Mouse (Mus musculus): ENCODE results near the gene Hist1h3g. TPM values are rescaled to one million over a fixed set of nuclear protein-coding genes. Genes with fewer than 3 reads are reported as not detected.

The Hist1h3g gene
- polyA plus RNA-seq, 1 experiment from 2014 or later, result 6.1 TPM

DNA sequence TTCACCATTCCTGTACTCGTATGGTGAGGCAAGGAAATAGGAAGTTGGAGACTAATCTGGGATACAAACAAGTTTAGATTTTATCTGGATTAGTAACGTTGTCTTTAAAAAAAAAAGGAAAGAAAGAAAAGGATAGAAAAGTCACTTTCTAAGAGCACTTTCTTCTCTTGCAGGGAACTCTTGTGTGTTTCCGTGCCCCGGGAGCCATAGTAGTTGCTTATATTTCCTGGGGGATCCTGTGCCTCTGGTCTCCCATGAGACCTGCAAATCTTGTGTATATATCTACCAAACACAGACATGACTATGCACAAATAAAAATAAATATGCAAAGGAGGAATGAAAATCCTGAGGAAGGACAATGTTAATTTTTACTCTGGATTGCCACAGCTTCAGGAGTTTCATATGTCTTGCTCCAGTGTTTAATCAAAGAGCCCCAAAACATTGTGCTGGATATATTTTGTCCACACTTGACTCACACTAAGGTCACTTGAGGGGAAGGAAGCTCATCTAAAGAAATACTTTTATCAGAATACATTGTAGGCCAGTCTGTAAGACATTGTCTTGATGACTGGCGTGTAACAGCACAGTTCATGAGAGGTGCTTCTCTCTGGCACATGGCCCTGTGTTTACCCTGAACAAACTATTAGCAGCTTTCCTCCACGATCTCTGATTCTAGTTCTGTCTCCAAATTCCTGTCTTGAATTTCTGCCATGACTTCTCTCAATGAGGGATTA lies 41.9 kb downstream of the Hist1h3g start:
- Histone ChIP-seq H3K4me3 (replicated peaks; ENCODE audit: low read length) (peak overlapping the region; percentile 52), H3K9ac (ENCODE audit: low read length) (peak overlapping the region; percentile 64), H3K4me2 (ENCODE audit: low read depth, low read length) (peak overlapping the region; percentile 78), H3K27ac (ENCODE audit: low read length) (peak overlapping the region; percentile 90), H3K36me3 (ENCODE audit: control insufficient read depth, insufficient read depth, low read length) (no peaks in the 10 kb centered on the region), H3K27me3 (ENCODE audit: control insufficient read depth, insufficient read depth, low read length) (no peaks in the 10 kb centered on the region), H3K9me3 (replicated peaks; ENCODE audit: control insufficient read depth, low read length) (no peaks in the 10 kb centered on the region), H3K4me1 (ENCODE audit: control insufficient read depth, insufficient read depth, low read length) (peaks cover 32% of the 10 kb centered on the region)
- WGBS, result 24% methylated on average over 6 of the region's 6 CpGs
- no peak for ATAC-seq (ENCODE audit: insufficient read depth, low FRiP score)

DNA sequence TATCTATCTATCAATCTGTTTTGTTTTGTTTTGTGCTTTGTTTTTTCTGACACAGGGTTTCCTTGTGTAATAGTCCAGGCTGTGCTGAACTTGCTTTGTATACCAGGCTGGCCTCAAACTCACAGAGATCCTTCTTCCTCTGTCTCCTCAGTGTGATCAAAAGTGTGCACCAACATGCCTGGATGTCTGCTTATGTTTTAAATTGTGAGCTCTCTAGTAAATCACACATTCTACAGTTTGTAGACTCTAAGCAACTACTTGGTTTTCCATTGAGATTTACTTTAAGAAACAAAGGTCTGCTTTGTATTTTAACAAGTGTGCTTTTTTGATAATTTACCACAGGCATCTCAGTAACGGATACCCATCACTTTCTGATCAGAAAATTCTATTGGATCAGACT lies 42.6 kb downstream of the Hist1h3g start:
- no peak overlapping the region for H3K4me3 ChIP-seq (replicated peaks; ENCODE audit: low read length)
- no peaks in the 10 kb centered on the region for H3K36me3 ChIP-seq (ENCODE audit: control insufficient read depth, insufficient read depth, low read length)
- H3K27me3 ChIP-seq (ENCODE audit: control insufficient read depth, insufficient read depth, low read length), result no peaks in the 10 kb centered on the region
- no peak overlapping the region for H3K27ac ChIP-seq (ENCODE audit: low read length)
- H3K4me2 ChIP-seq (ENCODE audit: low read depth, low read length), result no peak overlapping the region
- no peak for ATAC-seq (ENCODE audit: insufficient read depth, low FRiP score)
- 96% methylated on average over 1 of the region's 1 CpGs for WGBS
- H3K4me1 ChIP-seq (ENCODE audit: control insufficient read depth, insufficient read depth, low read length), result peaks cover 33% of the 10 kb centered on the region
- H3K9ac ChIP-seq (ENCODE audit: low read length), result no peak overlapping the region
- H3K9me3 ChIP-seq (replicated peaks; ENCODE audit: control insufficient read depth, low read length), result no peaks in the 10 kb centered on the region

DNA sequence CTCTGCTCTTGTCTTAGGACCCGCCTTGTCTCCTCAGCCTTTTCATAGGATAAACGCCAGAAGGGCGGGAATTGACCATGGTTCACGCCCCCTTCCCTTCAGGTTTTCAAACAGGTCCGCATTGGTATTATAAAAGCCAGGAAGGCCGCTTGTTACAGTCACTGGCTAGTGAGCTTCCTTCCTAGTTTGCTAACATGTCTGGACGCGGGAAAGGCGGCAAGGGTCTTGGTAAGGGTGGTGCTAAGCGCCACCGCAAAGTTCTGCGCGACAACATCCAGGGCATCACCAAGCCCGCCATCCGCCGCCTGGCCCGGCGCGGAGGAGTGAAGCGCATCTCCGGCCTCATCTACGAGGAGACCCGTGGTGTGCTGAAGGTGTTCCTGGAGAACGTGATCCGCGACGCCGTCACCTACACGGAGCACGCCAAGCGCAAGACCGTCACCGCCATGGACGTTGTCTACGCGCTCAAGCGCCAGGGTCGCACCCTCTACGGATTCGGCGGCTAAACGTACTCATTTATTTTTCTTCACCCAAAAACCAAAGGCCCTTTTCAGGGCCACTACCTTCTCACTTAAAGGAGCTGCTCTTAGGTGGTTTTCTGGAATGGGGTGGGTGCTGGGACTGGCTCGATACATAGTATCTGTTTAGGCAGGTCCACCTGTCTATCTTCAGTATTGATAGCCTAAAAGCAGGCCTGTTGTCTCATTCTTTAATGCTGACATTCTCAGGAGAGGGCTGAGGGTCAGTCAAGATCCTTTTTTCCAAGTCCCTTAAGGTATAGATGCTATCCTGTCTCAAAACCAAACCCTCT lies 46.4 kb downstream of the Hist1h3g start, which contains the start of gene Hist1h4d:
TSS of gene Hist1h4d (plus strand) at position 191 of the 811 bp plus-strand sequence.
- under 1% methylated on average over 43 of the region's 43 CpGs for WGBS
- Histone ChIP-seq H3K4me3 (replicated peaks; ENCODE audit: low read length) (peak within 1 kb of the TSS; percentile 58), H3K9ac (ENCODE audit: low read length) (peak within 1 kb of the TSS; percentile 70), H3K36me3 (ENCODE audit: control insufficient read depth, insufficient read depth, low read length) (no peaks in the 10 kb centered on the region), H3K9me3 (replicated peaks; ENCODE audit: control insufficient read depth, low read length) (no peaks in the 10 kb centered on the region), H3K4me1 (ENCODE audit: control insufficient read depth, insufficient read depth, low read length) (peaks cover 36% of the 10 kb centered on the region), H3K27ac (ENCODE audit: low read length) (peak within 1 kb of the TSS; percentile 86), H3K4me2 (ENCODE audit: low read depth, low read length) (peak within 1 kb of the TSS; percentile 83), H3K27me3 (ENCODE audit: control insufficient read depth, insufficient read depth, low read length) (no peaks in the 10 kb centered on the region)
- peak; percentile 90 for ATAC-seq (ENCODE audit: insufficient read depth, low FRiP score)

DNA sequence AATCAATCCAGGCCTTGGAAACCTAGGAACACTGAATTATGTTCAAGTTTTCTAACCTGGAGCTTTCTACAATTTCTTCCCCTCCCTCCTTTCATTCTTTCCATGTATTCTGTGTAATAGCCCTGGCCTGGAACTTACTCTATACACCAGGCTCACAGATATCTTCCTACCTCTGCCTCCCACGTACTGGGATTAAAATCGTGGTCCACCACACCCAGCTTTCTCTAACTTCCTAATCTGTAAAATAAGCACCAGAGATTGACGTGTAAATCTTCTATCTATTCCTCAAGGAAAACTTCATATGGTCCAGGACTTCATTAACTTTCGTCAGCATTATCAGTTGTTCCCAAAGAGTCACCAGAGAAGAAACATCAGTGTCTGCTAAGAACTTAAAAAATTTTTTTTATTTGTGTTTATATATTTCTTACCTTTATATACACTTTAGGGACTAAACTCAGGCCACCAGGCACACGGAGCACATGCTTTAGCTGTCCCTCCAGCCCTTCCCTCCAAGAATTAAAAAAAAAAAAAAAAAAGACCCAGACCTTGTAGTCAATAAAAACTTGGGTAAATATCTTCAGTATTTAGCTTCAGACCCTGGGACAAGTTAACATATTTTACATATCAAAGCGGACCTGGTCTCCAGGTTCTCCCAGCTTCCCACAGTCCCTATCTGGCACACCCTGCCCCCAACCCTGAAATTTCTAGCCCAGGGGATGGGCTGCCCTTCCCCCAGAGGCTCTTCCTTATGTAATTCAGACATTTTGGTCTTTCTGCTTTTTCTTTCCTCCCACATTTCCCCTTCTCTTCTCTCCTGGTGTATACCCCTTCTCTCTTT lies 47.2 kb downstream of the Hist1h3g start:
- peaks cover 32% of the 10 kb centered on the region for H3K4me1 ChIP-seq (ENCODE audit: control insufficient read depth, insufficient read depth, low read length)
- peak overlapping the region; percentile 58 for H3K4me3 ChIP-seq (replicated peaks; ENCODE audit: low read length)
- WGBS, result 12% methylated on average over 6 of the region's 6 CpGs
- H3K9me3 ChIP-seq (replicated peaks; ENCODE audit: control insufficient read depth, low read length), result no peaks in the 10 kb centered on the region
- peak overlapping the region; percentile 83 for H3K4me2 ChIP-seq (ENCODE audit: low read depth, low read length)
- peak overlapping the region; percentile 70 for H3K9ac ChIP-seq (ENCODE audit: low read length)
- ATAC-seq (ENCODE audit: insufficient read depth, low FRiP score), result no peak
- peak overlapping the region; percentile 86 for H3K27ac ChIP-seq (ENCODE audit: low read length)
- H3K27me3 ChIP-seq (ENCODE audit: control insufficient read depth, insufficient read depth, low read length), result no peaks in the 10 kb centered on the region
- no peaks in the 10 kb centered on the region for H3K36me3 ChIP-seq (ENCODE audit: control insufficient read depth, insufficient read depth, low read length)

DNA sequence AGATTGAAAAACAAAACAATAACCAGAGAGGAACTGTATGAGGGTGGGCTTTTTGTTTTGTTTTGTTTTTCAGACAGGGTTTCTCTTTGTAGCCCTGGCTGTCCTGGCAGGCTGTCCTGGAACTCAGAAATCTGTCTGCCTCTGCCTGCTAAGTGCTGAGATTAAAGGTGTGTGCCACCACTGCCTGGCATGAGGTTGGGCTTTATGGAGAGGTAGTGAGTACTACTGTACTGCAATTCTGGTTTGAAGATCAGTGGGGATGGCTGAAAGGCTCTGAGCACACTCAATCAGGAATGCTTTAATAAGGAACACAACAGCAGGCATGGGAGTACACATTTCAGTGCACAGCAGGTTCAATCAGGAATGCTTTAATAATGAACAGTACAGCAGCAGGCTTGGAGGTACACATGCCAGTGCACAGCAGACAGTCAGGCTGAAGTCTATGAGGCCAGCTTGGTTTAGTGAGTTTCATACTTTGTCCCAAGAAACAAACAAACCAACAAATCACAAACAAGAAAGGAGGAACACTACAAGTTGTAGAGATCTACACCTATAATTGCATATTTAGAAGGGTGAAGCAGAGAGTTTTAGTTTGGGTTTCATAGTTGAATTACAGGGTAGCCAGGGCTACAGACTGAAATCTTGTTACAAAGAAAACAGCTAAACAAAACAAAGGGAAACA lies 48.3 kb downstream of the Hist1h3g start:
- H3K4me2 ChIP-seq (ENCODE audit: low read depth, low read length), result no peak overlapping the region
- peak overlapping the region; percentile 68 for H3K27ac ChIP-seq (ENCODE audit: low read length)

DNA sequence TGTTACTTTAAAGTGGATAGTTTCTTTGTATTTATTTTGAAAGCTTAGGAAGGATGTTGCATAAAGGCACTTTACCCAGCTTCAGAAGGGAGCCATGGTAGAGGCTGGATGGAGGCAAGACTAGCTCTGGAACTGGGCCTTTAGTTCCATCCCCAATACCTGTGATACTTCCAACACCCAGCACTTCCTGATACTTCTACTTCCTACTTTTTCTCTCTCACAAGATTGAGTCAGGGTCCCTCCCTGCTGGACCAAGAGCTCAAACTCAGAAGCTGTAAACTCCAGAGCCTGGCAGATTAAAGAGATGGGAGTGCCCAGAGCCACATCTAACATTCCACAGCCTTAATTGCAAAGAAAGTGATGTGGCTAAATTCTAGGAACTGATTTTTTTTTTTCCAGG lies 49.1 kb downstream of the Hist1h3g start:
- ATAC-seq (ENCODE audit: insufficient read depth, low FRiP score), result no peak
- Histone ChIP-seq H3K9ac (ENCODE audit: low read length) (peak overlapping the region; percentile 59), H3K9me3 (replicated peaks; ENCODE audit: control insufficient read depth, low read length) (no peaks in the 10 kb centered on the region), H3K27me3 (ENCODE audit: control insufficient read depth, insufficient read depth, low read length) (no peaks in the 10 kb centered on the region), H3K36me3 (ENCODE audit: control insufficient read depth, insufficient read depth, low read length) (no peaks in the 10 kb centered on the region), H3K27ac (ENCODE audit: low read length) (peak overlapping the region; percentile 97), H3K4me1 (ENCODE audit: control insufficient read depth, insufficient read depth, low read length) (peaks cover 32% of the 10 kb centered on the region), H3K4me2 (ENCODE audit: low read depth, low read length) (peak overlapping the region; percentile 85), H3K4me3 (replicated peaks; ENCODE audit: low read length) (peak overlapping the region; percentile 49)

More for the DNA sequence above, 48.3 kb downstream of the Hist1h3g start:
- H3K27me3 ChIP-seq (ENCODE audit: control insufficient read depth, insufficient read depth, low read length), result no peaks in the 10 kb centered on the region
- peaks cover 32% of the 10 kb centered on the region for H3K4me1 ChIP-seq (ENCODE audit: control insufficient read depth, insufficient read depth, low read length)
- H3K36me3 ChIP-seq (ENCODE audit: control insufficient read depth, insufficient read depth, low read length), result no peaks in the 10 kb centered on the region
- ATAC-seq (ENCODE audit: insufficient read depth, low FRiP score), result no peak
- no peak overlapping the region for H3K9ac ChIP-seq (ENCODE audit: low read length)
- H3K4me3 ChIP-seq (replicated peaks; ENCODE audit: low read length), result no peak overlapping the region
- no peaks in the 10 kb centered on the region for H3K9me3 ChIP-seq (replicated peaks; ENCODE audit: control insufficient read depth, low read length)

DNA sequence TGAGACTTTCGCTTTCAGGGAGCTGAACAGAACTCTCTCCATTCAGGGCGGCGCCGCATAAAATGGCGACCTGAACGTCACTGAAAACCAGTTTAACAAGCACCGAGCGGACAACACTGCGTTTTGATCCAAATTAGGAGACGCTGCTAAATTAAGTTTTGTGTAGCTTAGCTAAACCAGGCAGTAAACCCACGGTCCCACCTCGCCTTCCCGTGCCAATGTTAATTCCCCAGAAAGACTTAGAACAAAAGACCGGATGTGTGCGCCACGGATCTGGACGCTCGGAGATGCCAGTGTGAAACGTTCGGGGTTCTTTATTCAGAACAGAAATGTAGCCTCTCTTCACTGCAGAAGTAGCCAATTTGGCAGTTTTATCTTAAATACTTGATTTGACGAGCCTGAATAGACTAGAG lies 49.8 kb downstream of the Hist1h3g start:
- under 1% methylated on average over 21 of the region's 21 CpGs for WGBS
- ATAC-seq (ENCODE audit: insufficient read depth, low FRiP score), result no peak
- H3K4me2 ChIP-seq (ENCODE audit: low read depth, low read length), result peak overlapping the region; percentile 85
- H3K36me3 ChIP-seq (ENCODE audit: control insufficient read depth, insufficient read depth, low read length), result no peaks in the 10 kb centered on the region
- H3K9ac ChIP-seq (ENCODE audit: low read length), result peak overlapping the region; percentile 71
- no peaks in the 10 kb centered on the region for H3K27me3 ChIP-seq (ENCODE audit: control insufficient read depth, insufficient read depth, low read length)
- H3K27ac ChIP-seq (ENCODE audit: low read length), result peak overlapping the region; percentile 97
- H3K9me3 ChIP-seq (replicated peaks; ENCODE audit: control insufficient read depth, low read length), result no peaks in the 10 kb centered on the region
- H3K4me3 ChIP-seq (replicated peaks; ENCODE audit: low read length), result peak overlapping the region; percentile 49
- H3K4me1 ChIP-seq (ENCODE audit: control insufficient read depth, insufficient read depth, low read length), result peaks cover 32% of the 10 kb centered on the region

Data from stomach, embryonic 16.5 days (tissue).